Mouse (Mus musculus): Measurements from ENCODE around the gene Cnp.

DNA sequence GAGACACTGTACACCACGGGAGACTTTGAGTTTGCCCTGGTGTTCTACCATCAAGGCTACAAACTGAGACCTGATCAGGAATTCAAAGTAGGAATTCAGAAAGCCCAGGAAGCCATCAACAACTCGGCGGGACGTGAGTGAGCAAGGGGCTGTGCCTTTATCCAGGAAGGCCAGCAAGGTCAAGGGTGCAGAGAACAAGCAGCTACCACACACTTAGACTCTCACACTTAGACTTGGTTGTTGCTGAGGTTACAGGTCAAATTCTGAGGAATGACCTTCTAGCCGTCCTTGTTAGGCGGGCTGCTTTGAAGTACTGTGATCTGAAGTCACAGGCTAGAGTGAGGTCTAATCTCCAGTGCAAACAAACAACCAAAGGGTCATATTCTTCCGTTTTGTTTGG lies 15.2 kb upstream of the Cnp start:
- TF ChIP-seq CTCF (IDR thresholded peaks at IDR 0.05) (no peak), EP300 (IDR thresholded peaks at IDR 0.05) (no peak)
